In the genomic region with DNA sequence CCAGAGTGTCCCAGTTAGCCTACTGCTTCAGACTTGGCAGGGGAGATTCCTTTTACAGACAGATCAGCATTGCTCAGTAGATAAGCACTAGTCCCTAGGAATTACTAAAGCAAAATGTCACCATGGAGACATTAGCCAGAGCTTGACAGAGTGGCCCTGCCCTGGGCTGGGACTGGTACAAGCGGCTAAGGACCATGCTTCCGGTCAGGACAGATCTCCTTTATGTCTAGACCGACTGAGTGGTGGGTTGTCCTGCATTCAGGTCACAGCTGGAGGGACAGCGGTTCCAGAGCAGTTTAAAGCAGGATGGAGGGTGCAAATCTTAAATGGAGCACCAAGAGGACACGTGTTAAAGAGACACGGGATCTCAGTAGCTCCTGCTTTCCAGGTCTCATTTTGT, we compare ENCODE assay signal across 8 mouse cellular contexts. TPM values are rescaled to one million over a fixed set of nuclear protein-coding genes. Genes with fewer than 3 reads are reported as not detected.
DNase-seq lines count a peak whose midpoint lies in the region; ATAC-seq and TF ChIP-seq lines count a peak whose summit lies in the region.

No protein-coding gene starts in this region.

- H3K36me3 ChIP-seq in embryonic facial prominence, embryonic 12.5 days, result peaks cover 8% of the 10 kb centered on the region

- intact Hi-C loops in left cerebral cortex, adult 2 months (cut with DNase I), result no loop called here

- H3K4me2 ChIP-seq in embryonic facial prominence, embryonic 12.5 days (replicated peaks), result peak overlapping the region; percentile 70

- H3K27ac ChIP-seq in left cerebral cortex, adult 2 months, result no peak overlapping the region
- H3K27ac ChIP-seq in embryonic facial prominence, embryonic 12.5 days, result no peak overlapping the region; the same call in 1 of the 2 replicates

- H3K27me3 ChIP-seq in embryonic facial prominence, embryonic 12.5 days, result no peaks in the 10 kb centered on the region

- peak overlapping the region; percentile 60 for H3K4me3 ChIP-seq in left cerebral cortex, adult 2 months
- peak overlapping the region; percentile 76 for H3K4me3 ChIP-seq in embryonic facial prominence, embryonic 12.5 days

- ATAC-seq in embryonic facial prominence, embryonic 12.5 days (ENCODE audit: insufficient number of reproducible peaks, insufficient read depth, low FRiP score, low TSS enrichment), result peak; percentile 4; the same call in 1 of the 2 replicates
- ATAC-seq in inflammation-experienced regulatory T-cells, adult 6 months, result peak; percentile 26
- no peak for ATAC-seq in cerebellum, adult (ENCODE audit: insufficient number of reproducible peaks, low FRiP score, low TSS enrichment)

- H3K4me1 ChIP-seq in embryonic facial prominence, embryonic 12.5 days, result peaks cover 26% of the 10 kb centered on the region

- DNase-seq in left cerebral cortex, adult 2 months (ENCODE audit: extremely low spot score in 1 of 2, low spot score in 2 of 2), result no peak
- DNase-seq in left cerebral cortex, adult 18-20 months (ENCODE audit: low spot score in 2 of 2), result no peak
- DNase-seq in naive thymus-derived CD4-positive, alpha-beta T cell, adult 2 months (ENCODE audit: low read depth), result peak; percentile 13
- no peak for DNase-seq in right cerebral cortex, adult 18-20 months
- no peak for DNase-seq in right cerebral cortex, postnatal 4 days

- no peaks in the 10 kb centered on the region for H3K9me3 ChIP-seq in embryonic facial prominence, embryonic 12.5 days

- no peak for TF ChIP-seq CTCF in left cerebral cortex, adult 2 months (IDR thresholded peaks at IDR 0.05)

- WGBS in embryonic facial prominence, embryonic 12.5 days, result under 1% methylated on average over 6 of the region's 6 CpGs

- peak overlapping the region; percentile 91 for H3K9ac ChIP-seq in embryonic facial prominence, embryonic 12.5 days

RNA-seq across cellular contexts. Expression of a gene that starts 0.3 kb away (rescaled TPM):
- total RNA-seq in left cerebral cortex, adult 2 months (2021), result 1 to 10 TPM; 2.4 to 3.3 TPM
- total RNA-seq in left cerebral cortex, adult 18-20 months (2021), result 1 to 10 TPM; 1.8 to 2.9 TPM
- polyA plus RNA-seq in embryonic facial prominence, embryonic 12.5 days (2016; fragmentation: Nextera tagmentation; extraction: Ambion mirVana), result 48.1 and 51.0 TPM in 2 replicates
- polyA plus RNA-seq in inflammation-experienced regulatory T-cells, adult 6 months (2017; shearing (Covaris generic)), result 1 to 10 TPM; 1.1 to 1.6 (median 1.5) TPM

RNA-seq across cellular contexts. Expression of a gene that starts 25.8 kb away (rescaled TPM):
- 10 to 100 TPM; 52.2 to 58.1 TPM for total RNA-seq in left cerebral cortex, adult 2 months (2021)
- 10 to 100 TPM; 53.2 to 61.6 TPM for total RNA-seq in left cerebral cortex, adult 18-20 months (2021)
- polyA plus RNA-seq in embryonic facial prominence, embryonic 12.5 days (2016; fragmentation: Nextera tagmentation; extraction: Ambion mirVana), result 4.1 and 4.9 TPM in 2 replicates
- polyA plus RNA-seq in inflammation-experienced regulatory T-cells, adult 6 months (2017; shearing (Covaris generic)), result 1 to 10 TPM; 2.2 to 4.6 (median 4.6) TPM
